In the genomic region with DNA sequence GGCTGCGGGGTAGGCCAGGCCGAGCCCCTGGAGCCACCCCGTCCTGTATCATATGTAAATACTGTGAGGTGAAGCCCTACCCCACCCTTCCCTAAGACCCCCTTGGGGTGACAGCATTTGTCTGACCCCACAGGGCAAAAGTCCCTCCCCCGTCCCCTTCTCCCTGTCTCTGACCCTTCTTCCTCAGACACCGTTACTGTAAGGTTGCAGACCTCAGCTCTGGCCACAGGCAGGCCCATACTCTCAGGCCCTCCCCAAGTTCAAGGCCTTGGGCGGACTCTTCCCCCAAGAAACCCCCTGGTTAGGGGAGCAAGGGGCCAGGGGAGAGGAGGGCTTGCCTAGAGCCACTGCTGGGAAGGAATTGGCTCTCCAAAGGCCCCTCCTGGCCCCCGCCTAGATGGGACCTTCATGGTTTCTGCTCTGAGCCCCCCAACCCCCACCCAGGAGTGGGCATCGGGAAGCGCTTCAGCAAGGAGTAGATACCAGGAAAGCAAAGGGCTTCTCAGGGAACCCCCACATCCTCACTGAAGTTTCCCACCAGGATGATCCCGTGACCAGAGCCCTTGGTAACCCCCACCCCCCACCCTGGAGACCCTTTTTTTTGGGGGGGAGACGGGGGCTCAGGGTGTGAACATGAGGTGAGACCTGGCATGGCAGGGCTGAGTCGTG, we compare ENCODE assay signal across 21 mouse cellular contexts. TPM values are rescaled to one million over a fixed set of nuclear protein-coding genes. Genes with fewer than 3 reads are reported as not detected.
A peak's percentile ranks its signal among the peaks of the same experiment; 100 is the strongest.
DNase-seq lines count a peak whose midpoint lies in the region; ATAC-seq and TF ChIP-seq lines count a peak whose summit lies in the region.
"Had no signal": no experiment of that assay in that cellular context is flagged by ENCODE, and none has a peak within 500 bp of the region (broad histone marks: within the 10 kb centered on the region; RNA-seq: fewer than 3 reads in every experiment).

No protein-coding gene starts in this region.

- no peaks in the 10 kb centered on the region for H3K4me1 ChIP-seq in forebrain, embryonic 13.5 days
- no peaks in the 10 kb centered on the region for H3K4me1 ChIP-seq in forebrain, postnatal 0 days (ENCODE audit: insufficient read depth)
- no peaks in the 10 kb centered on the region for H3K4me1 ChIP-seq in limb, embryonic 12.5 days (replicated peaks)
- 0 out of 2 replicates have a peak, but pooled peaks cover 5% of the 10 kb centered on the region for H3K4me1 ChIP-seq in limb, embryonic 10.5 days
- H3K4me1 ChIP-seq in hindbrain, embryonic 13.5 days (replicated peaks) = no peaks in the 10 kb centered on the region
- H3K4me1 ChIP-seq in midbrain, embryonic 15.5 days = no peaks in the 10 kb centered on the region
- H3K4me1 ChIP-seq: hindbrain, embryonic 15.5 days had no signal

- H3K9ac ChIP-seq in forebrain, embryonic 13.5 days = no peak overlapping the region
- no peak overlapping the region for H3K9ac ChIP-seq in forebrain, postnatal 0 days
- H3K9ac ChIP-seq in limb, embryonic 12.5 days (replicated peaks) = no peak overlapping the region
- H3K9ac ChIP-seq in hindbrain, embryonic 13.5 days = no peak overlapping the region
- no peak overlapping the region for H3K9ac ChIP-seq in midbrain, embryonic 15.5 days
- H3K9ac ChIP-seq: heart, embryonic 15.5 days; hindbrain, embryonic 15.5 days; liver, embryonic 12.5 days; lung, embryonic 14.5 days had no signal

- H3K4me2 ChIP-seq in forebrain, embryonic 13.5 days = no peak overlapping the region
- H3K4me2 ChIP-seq in forebrain, postnatal 0 days (ENCODE audit: low read depth) = no peak overlapping the region
- no peak overlapping the region for H3K4me2 ChIP-seq in limb, embryonic 12.5 days
- H3K4me2 ChIP-seq in hindbrain, embryonic 13.5 days = no peak overlapping the region
- H3K4me2 ChIP-seq in midbrain, embryonic 15.5 days = no peak overlapping the region
- H3K4me2 ChIP-seq: heart, embryonic 15.5 days; hindbrain, embryonic 15.5 days; liver, embryonic 12.5 days; lung, embryonic 14.5 days had no signal

- ATAC-seq in forebrain, embryonic 13.5 days = no peak
- no peak for ATAC-seq in forebrain, postnatal 0 days
- ATAC-seq in limb, embryonic 12.5 days (ENCODE audit: insufficient number of reproducible peaks, insufficient read depth, low FRiP score, low TSS enrichment, low read depth) = no peak
- 0 out of 2 replicates have a peak, but pooled peaks have one; percentile 20 for ATAC-seq in hindbrain, embryonic 13.5 days (ENCODE audit: low FRiP score)
- ATAC-seq in midbrain, embryonic 15.5 days (replicated peaks) = no peak; the same call in 1 of the 2 replicates
- ATAC-seq: liver, embryonic 12.5 days had no signal

- H3K27me3 ChIP-seq in forebrain, embryonic 13.5 days = no peaks in the 10 kb centered on the region
- no peaks in the 10 kb centered on the region for H3K27me3 ChIP-seq in forebrain, postnatal 0 days (ENCODE audit: insufficient read depth, low read length)
- H3K27me3 ChIP-seq in limb, embryonic 12.5 days = no peaks in the 10 kb centered on the region
- H3K27me3 ChIP-seq in limb, embryonic 10.5 days (ENCODE audit: low read depth, poor library complexity, severe bottlenecking) = no peaks in the 10 kb centered on the region
- no peaks in the 10 kb centered on the region for H3K27me3 ChIP-seq in hindbrain, embryonic 13.5 days
- no peaks in the 10 kb centered on the region for H3K27me3 ChIP-seq in midbrain, embryonic 15.5 days (replicated peaks)
- H3K27me3 ChIP-seq: heart, embryonic 15.5 days; hindbrain, embryonic 15.5 days had no signal

- H3K36me3 ChIP-seq in forebrain, embryonic 13.5 days (ENCODE audit: poor library complexity, severe bottlenecking) = peaks cover 54% of the 10 kb centered on the region
- H3K36me3 ChIP-seq in forebrain, postnatal 0 days (ENCODE audit: insufficient read depth) = peaks cover 49% of the 10 kb centered on the region
- H3K36me3 ChIP-seq in limb, embryonic 12.5 days = peaks cover 54% of the 10 kb centered on the region
- H3K36me3 ChIP-seq in limb, embryonic 10.5 days = peaks cover 55% of the 10 kb centered on the region
- H3K36me3 ChIP-seq in hindbrain, embryonic 13.5 days = peaks cover 52% of the 10 kb centered on the region
- peaks cover 25% of the 10 kb centered on the region; the same call in 1 of the 2 replicates for H3K36me3 ChIP-seq in midbrain, embryonic 15.5 days (replicated peaks)
- H3K36me3 ChIP-seq: heart, embryonic 15.5 days; liver, embryonic 12.5 days had no signal

- peak overlapping the region; percentile 19; the same call in 1 of the 2 replicates for H3K27ac ChIP-seq in forebrain, embryonic 13.5 days
- no peak overlapping the region for H3K27ac ChIP-seq in forebrain, postnatal 0 days (ENCODE audit: low read depth, low read length)
- H3K27ac ChIP-seq in limb, embryonic 12.5 days = peak overlapping the region; percentile 25; the same call in 1 of the 2 replicates
- no peak overlapping the region for H3K27ac ChIP-seq in limb, embryonic 10.5 days
- peak overlapping the region; percentile 26; the same call in 1 of the 2 replicates for H3K27ac ChIP-seq in hindbrain, embryonic 13.5 days
- 0 out of 2 replicates have a peak overlapping the region, but pooled peaks have one; percentile 42 for H3K27ac ChIP-seq in midbrain, embryonic 15.5 days
- H3K27ac ChIP-seq: embryonic facial prominence, embryonic 10.5 days; heart, embryonic 15.5 days; hindbrain, embryonic 15.5 days; liver, embryonic 12.5 days had no signal

- no peak overlapping the region for H3K4me3 ChIP-seq in forebrain, embryonic 13.5 days
- no peak overlapping the region for H3K4me3 ChIP-seq in forebrain, postnatal 0 days (ENCODE audit: low read depth, low read length)
- H3K4me3 ChIP-seq in limb, embryonic 12.5 days (replicated peaks) = no peak overlapping the region
- H3K4me3 ChIP-seq in limb, embryonic 10.5 days = no peak overlapping the region
- no peak overlapping the region for H3K4me3 ChIP-seq in hindbrain, embryonic 13.5 days
- H3K4me3 ChIP-seq in midbrain, embryonic 15.5 days = no peak overlapping the region
- H3K4me3 ChIP-seq: embryonic facial prominence, embryonic 10.5 days; heart, embryonic 15.5 days; hindbrain, embryonic 15.5 days; liver, embryonic 12.5 days had no signal

- no peaks in the 10 kb centered on the region for H3K9me3 ChIP-seq in forebrain, embryonic 13.5 days (replicated peaks)
- no peaks in the 10 kb centered on the region for H3K9me3 ChIP-seq in forebrain, postnatal 0 days (ENCODE audit: low read length)
- no peaks in the 10 kb centered on the region for H3K9me3 ChIP-seq in limb, embryonic 12.5 days
- H3K9me3 ChIP-seq in limb, embryonic 10.5 days (replicated peaks) = no peaks in the 10 kb centered on the region
- H3K9me3 ChIP-seq in hindbrain, embryonic 13.5 days = no peaks in the 10 kb centered on the region
- H3K9me3 ChIP-seq in midbrain, embryonic 15.5 days = no peaks in the 10 kb centered on the region
- H3K9me3 ChIP-seq: embryonic facial prominence, embryonic 10.5 days; heart, embryonic 15.5 days; hindbrain, embryonic 15.5 days; liver, embryonic 12.5 days had no signal

- intact Hi-C loops in gastrocnemius, postnatal 36 days (cut with DNase I) = no loop called here

- DNase-seq in forebrain, postnatal 0 days = no peak
- DNase-seq in limb, embryonic 10.5 days (ENCODE audit: low spot score) = no peak
- no peak for DNase-seq in gastrocnemius, postnatal 36 days
- DNase-seq in frontal cortex, postnatal 25 days (ENCODE audit: low spot score in 2 of 2) = no peak
- DNase-seq: adrenal gland, postnatal 14 days; cerebellum, adult 18-20 months; cerebellum, postnatal 36 days; kidney, adult 18-20 months; left cerebral cortex, postnatal 4 days; lung, embryonic 14.5 days; thymus, postnatal 4 days had no signal

- no peak for TF ChIP-seq CTCF in forebrain, postnatal 0 days (IDR thresholded peaks at IDR 0.05; ENCODE audit: low read depth)

- 76% methylated on average over 12 of the region's 12 CpGs for WGBS in forebrain, embryonic 13.5 days
- 77% methylated on average over 12 of the region's 12 CpGs for WGBS in forebrain, postnatal 0 days
- WGBS in limb, embryonic 12.5 days = 83% methylated on average over 12 of the region's 12 CpGs
- WGBS in limb, embryonic 10.5 days = 85% methylated on average over 12 of the region's 12 CpGs
- WGBS in hindbrain, embryonic 13.5 days = 83% methylated on average over 12 of the region's 12 CpGs
- WGBS in midbrain, embryonic 15.5 days = 79% methylated on average over 12 of the region's 12 CpGs

RNA-seq across cellular contexts. Expression of gene Pla2g1b, which starts 11.5 kb away (rescaled TPM):
- not detected in 2 replicates for polyA plus RNA-seq in forebrain, embryonic 13.5 days (2015; fragmentation: Nextera tagmentation; extraction: Ambion mirVana)
- not detected in 2 replicates for total RNA-seq in forebrain, postnatal 0 days (2014; rRNA removed)
- not detected in 2 replicates for polyA plus RNA-seq in forebrain, postnatal 0 days (2015; fragmentation: Nextera tagmentation; extraction: Ambion mirVana)
- polyA plus RNA-seq in limb, embryonic 12.5 days (2016; fragmentation: Nextera tagmentation; extraction: Ambion mirVana) = not detected in 2 replicates
- not detected in 2 replicates for polyA plus RNA-seq in limb, embryonic 10.5 days (2016; fragmentation: Nextera tagmentation; extraction: Ambion mirVana)
- not detected in 2 replicates for polyA plus RNA-seq in hindbrain, embryonic 13.5 days (2015; fragmentation: Nextera tagmentation; extraction: Ambion mirVana)
- not detected in 2 replicates for polyA plus RNA-seq in midbrain, embryonic 15.5 days (2015; fragmentation: Nextera tagmentation; extraction: Ambion mirVana)
- not detected for total RNA-seq in gastrocnemius, postnatal 36 days (2021)
- total RNA-seq: adrenal gland, postnatal 14 days; CH12.LX; layer of hippocampus, adult 18-20 months; left cerebral cortex, postnatal 4 days had no signal
- polyA plus RNA-seq: embryonic facial prominence, embryonic 10.5 days; hindbrain, embryonic 15.5 days had no signal

RNA-seq across cellular contexts. Expression of gene Msi1, which starts 25.2 kb away (rescaled TPM):
- polyA plus RNA-seq in forebrain, embryonic 13.5 days (2015; fragmentation: Nextera tagmentation; extraction: Ambion mirVana) = 99.0 and 107 TPM in 2 replicates
- total RNA-seq in forebrain, postnatal 0 days (2014; rRNA removed) = 53.8 and 65.9 TPM in 2 replicates
- 48.2 and 49.9 TPM in 2 replicates for polyA plus RNA-seq in forebrain, postnatal 0 days (2015; fragmentation: Nextera tagmentation; extraction: Ambion mirVana)
- polyA plus RNA-seq in limb, embryonic 12.5 days (2016; fragmentation: Nextera tagmentation; extraction: Ambion mirVana) = 29.4 and 29.5 TPM in 2 replicates
- polyA plus RNA-seq in limb, embryonic 10.5 days (2016; fragmentation: Nextera tagmentation; extraction: Ambion mirVana) = 54.0 and 60.6 TPM in 2 replicates
- polyA plus RNA-seq in hindbrain, embryonic 13.5 days (2015; fragmentation: Nextera tagmentation; extraction: Ambion mirVana) = 71.8 and 76.9 TPM in 2 replicates
- polyA plus RNA-seq in midbrain, embryonic 15.5 days (2015; fragmentation: Nextera tagmentation; extraction: Ambion mirVana) = 65.9 and 66.3 TPM in 2 replicates
- total RNA-seq in gastrocnemius, postnatal 36 days (2021) = under 1 TPM; 0.36 to 0.49 TPM

RNA-seq across cellular contexts. Expression of gene Sirt4, which starts 30.0 kb away (rescaled TPM):
- polyA plus RNA-seq in forebrain, embryonic 13.5 days (2015; fragmentation: Nextera tagmentation; extraction: Ambion mirVana) = 24.7 TPM in 2 replicates
- total RNA-seq in forebrain, postnatal 0 days (2014; rRNA removed) = 34.5 and 36.3 TPM in 2 replicates
- polyA plus RNA-seq in forebrain, postnatal 0 days (2015; fragmentation: Nextera tagmentation; extraction: Ambion mirVana) = 18.3 and 18.8 TPM in 2 replicates
- 21.9 and 24.9 TPM in 2 replicates for polyA plus RNA-seq in limb, embryonic 12.5 days (2016; fragmentation: Nextera tagmentation; extraction: Ambion mirVana)
- polyA plus RNA-seq in limb, embryonic 10.5 days (2016; fragmentation: Nextera tagmentation; extraction: Ambion mirVana) = 16.0 and 18.5 TPM in 2 replicates
- 30.0 TPM in 2 replicates for polyA plus RNA-seq in hindbrain, embryonic 13.5 days (2015; fragmentation: Nextera tagmentation; extraction: Ambion mirVana)
- 31.6 and 32.6 TPM in 2 replicates for polyA plus RNA-seq in midbrain, embryonic 15.5 days (2015; fragmentation: Nextera tagmentation; extraction: Ambion mirVana)
- total RNA-seq in gastrocnemius, postnatal 36 days (2021) = 10 to 100 TPM; 11.2 to 12.2 TPM

RNA-seq across cellular contexts. Expression of gene Pxn, which starts 51.9 kb away (rescaled TPM):
- polyA plus RNA-seq in forebrain, embryonic 13.5 days (2015; fragmentation: Nextera tagmentation; extraction: Ambion mirVana) = 16.8 and 17.7 TPM in 2 replicates
- total RNA-seq in forebrain, postnatal 0 days (2014; rRNA removed) = 23.5 and 29.8 TPM in 2 replicates
- polyA plus RNA-seq in forebrain, postnatal 0 days (2015; fragmentation: Nextera tagmentation; extraction: Ambion mirVana) = 14.1 and 14.8 TPM in 2 replicates
- polyA plus RNA-seq in limb, embryonic 12.5 days (2016; fragmentation: Nextera tagmentation; extraction: Ambion mirVana) = 40.3 and 47.1 TPM in 2 replicates
- polyA plus RNA-seq in limb, embryonic 10.5 days (2016; fragmentation: Nextera tagmentation; extraction: Ambion mirVana) = 36.8 and 45.3 TPM in 2 replicates
- polyA plus RNA-seq in hindbrain, embryonic 13.5 days (2015; fragmentation: Nextera tagmentation; extraction: Ambion mirVana) = 19.9 and 23.4 TPM in 2 replicates
- 20.4 and 20.9 TPM in 2 replicates for polyA plus RNA-seq in midbrain, embryonic 15.5 days (2015; fragmentation: Nextera tagmentation; extraction: Ambion mirVana)
- 10 to 100 TPM; 78.1 to 80.7 TPM for total RNA-seq in gastrocnemius, postnatal 36 days (2021)

Comparison
In these comparisons a context has a peak if more than half of its experiments do, and no peak if none do; other contexts are left out.
1. H3K27ac ChIP-seq: peak in forebrain, embryonic 13.5 days (single experiment), limb, embryonic 12.5 days (single experiment), hindbrain, embryonic 13.5 days (single experiment) and midbrain, embryonic 15.5 days (single experiment); none in forebrain, postnatal 0 days (single experiment) and limb, embryonic 10.5 days (single experiment).